Comparison of ENCODE assay signal across 25 mouse cellular contexts in genomic region chr1:170610695-170611094, GRCm38 (mm10). TPM values are rescaled to one million over a fixed set of nuclear protein-coding genes. Genes with fewer than 3 reads are reported as not detected.
DNase-seq lines count a peak whose midpoint lies in the region; ATAC-seq and TF ChIP-seq lines count a peak whose summit lies in the region.
"Had no signal": no experiment of that assay in that cellular context is flagged by ENCODE, and none has a peak within 500 bp of the region (broad histone marks: within the 10 kb centered on the region; RNA-seq: fewer than 3 reads in every experiment).

No protein-coding gene starts in this region.

- TF ChIP-seq POLR2A in heart, adult 2 months (IDR thresholded peaks at IDR 0.05; ENCODE audit: insufficient read depth, low read depth, low read length): no peak

- H3K27me3 ChIP-seq in heart, embryonic 10.5 days (ENCODE audit: insufficient read depth, poor library complexity, severe bottlenecking): no peaks in the 10 kb centered on the region
- H3K27me3 ChIP-seq in heart, adult 2 months (ENCODE audit: control insufficient read depth, insufficient read depth, low read length): no peaks in the 10 kb centered on the region
- no peaks in the 10 kb centered on the region for H3K27me3 ChIP-seq in erythroblast, embryonic 14.5 days (ENCODE audit: control insufficient read depth)
- no peaks in the 10 kb centered on the region for H3K27me3 ChIP-seq in liver, embryonic 12.5 days (replicated peaks)
- no peaks in the 10 kb centered on the region for H3K27me3 ChIP-seq in liver, postnatal 0 days (ENCODE audit: insufficient read depth, low read length)
- H3K27me3 ChIP-seq: forebrain, embryonic 12.5 days; heart, embryonic 12.5 days; lung, embryonic 15.5 days; midbrain, embryonic 12.5 days; Patski had no signal

- H3K9me3 ChIP-seq in heart, embryonic 10.5 days: no peaks in the 10 kb centered on the region
- no peaks in the 10 kb centered on the region for H3K9me3 ChIP-seq in erythroblast, embryonic 14.5 days (ENCODE audit: control insufficient read depth, low read length)
- no peaks in the 10 kb centered on the region for H3K9me3 ChIP-seq in liver, embryonic 12.5 days (replicated peaks)
- no peaks in the 10 kb centered on the region for H3K9me3 ChIP-seq in liver, postnatal 0 days (ENCODE audit: low read length)
- H3K9me3 ChIP-seq: forebrain, embryonic 12.5 days; G1E; heart, embryonic 12.5 days; lung, embryonic 15.5 days; midbrain, embryonic 12.5 days had no signal

- H3K4me2 ChIP-seq in liver, embryonic 12.5 days: peak overlapping the region; percentile 41
- H3K4me2 ChIP-seq in liver, postnatal 0 days (ENCODE audit: low read depth, low read length): 0 out of 2 replicates have a peak overlapping the region, but pooled peaks have one; percentile 35
- H3K4me2 ChIP-seq: forebrain, embryonic 12.5 days; heart, embryonic 12.5 days; hindbrain, embryonic 14.5 days; lung, embryonic 15.5 days; midbrain, embryonic 12.5 days had no signal

- 80% methylated on average over 3 of the region's 3 CpGs for WGBS in heart, embryonic 10.5 days
- WGBS in heart, adult 2 months: 94% methylated on average over 3 of the region's 3 CpGs
- WGBS in liver, embryonic 12.5 days (ENCODE audit: insufficient replicate concordance): 37% methylated on average over 3 of the region's 3 CpGs
- 49% methylated on average over 3 of the region's 3 CpGs for WGBS in liver, postnatal 0 days (ENCODE audit: insufficient replicate concordance)

- no peaks in the 10 kb centered on the region for H3K36me3 ChIP-seq in heart, embryonic 10.5 days
- H3K36me3 ChIP-seq in heart, adult 2 months (ENCODE audit: control insufficient read depth, insufficient read depth, low read length): no peaks in the 10 kb centered on the region
- H3K36me3 ChIP-seq in erythroblast, embryonic 14.5 days (ENCODE audit: control insufficient read depth): no peaks in the 10 kb centered on the region; the same call in 1 of the 2 replicates
- H3K36me3 ChIP-seq in liver, embryonic 12.5 days: no peaks in the 10 kb centered on the region
- H3K36me3 ChIP-seq in liver, postnatal 0 days (replicated peaks; ENCODE audit: insufficient read depth, low read length): no peaks in the 10 kb centered on the region
- H3K36me3 ChIP-seq: forebrain, embryonic 12.5 days; G1E; heart, embryonic 12.5 days; lung, embryonic 15.5 days; midbrain, embryonic 12.5 days had no signal

- H3K4me1 ChIP-seq in heart, embryonic 10.5 days: peaks cover 16% of the 10 kb centered on the region
- H3K4me1 ChIP-seq in heart, adult 2 months (ENCODE audit: control insufficient read depth, insufficient read depth, low read length): no peaks in the 10 kb centered on the region; the same call in 1 of the 2 replicates
- peaks cover 50% of the 10 kb centered on the region for H3K4me1 ChIP-seq in erythroblast, embryonic 14.5 days (ENCODE audit: control insufficient read depth)
- peaks cover 40% of the 10 kb centered on the region for H3K4me1 ChIP-seq in liver, embryonic 12.5 days
- peaks cover 19% of the 10 kb centered on the region for H3K4me1 ChIP-seq in liver, postnatal 0 days (ENCODE audit: insufficient read depth)
- H3K4me1 ChIP-seq: lung, embryonic 15.5 days; midbrain, embryonic 12.5 days had no signal

- no peaks in the 10 kb centered on the region for H3K79me2 ChIP-seq in heart, adult 2 months (replicated peaks; ENCODE audit: control insufficient read depth, insufficient read depth, low read length)

- TF ChIP-seq EP300 in heart, adult 2 months (IDR thresholded peaks at IDR 0.05; ENCODE audit: insufficient read depth, low read depth, low read length): no peak
- TF ChIP-seq EP300 in liver, postnatal 0 days (IDR thresholded peaks at IDR 0.05; ENCODE audit: low read depth): no peak

- no peak overlapping the region for H3K9ac ChIP-seq in heart, adult 2 months (ENCODE audit: low read depth, low read length)
- H3K9ac ChIP-seq in liver, embryonic 12.5 days: 0 out of 2 replicates have a peak overlapping the region, but pooled peaks have one; percentile 22
- H3K9ac ChIP-seq in liver, postnatal 0 days (replicated peaks): no peak overlapping the region
- H3K9ac ChIP-seq: forebrain, embryonic 12.5 days; heart, embryonic 12.5 days; hindbrain, embryonic 14.5 days; lung, embryonic 15.5 days; midbrain, embryonic 12.5 days had no signal

- no peak for TF ChIP-seq CTCF in heart, adult 2 months (IDR thresholded peaks at IDR 0.05)
- TF ChIP-seq CTCF in liver, postnatal 0 days (IDR thresholded peaks at IDR 0.05; ENCODE audit: low read depth): no peak
- TF ChIP-seq CTCF in left cerebral cortex, adult 2 months (IDR thresholded peaks at IDR 0.05): no peak

- DNase-seq in heart, embryonic 10.5 days (ENCODE audit: low spot score): no peak
- no peak for DNase-seq in heart, adult 2 months
- DNase-seq in liver, postnatal 0 days: no peak
- no peak for DNase-seq in adrenal gland, adult 18-20 months (ENCODE audit: low spot score in 2 of 2)
- DNase-seq in left cerebral cortex, adult 2 months (ENCODE audit: extremely low spot score in 1 of 2, low spot score in 2 of 2): no peak
- no peak for DNase-seq in cerebellum, postnatal 10 days
- DNase-seq: adrenal gland, postnatal 14 days; cerebellum, adult 18-20 months; cerebellum, postnatal 14 days; gastrocnemius, postnatal 10 days; kidney, adult 11 months; kidney, postnatal 14 days; layer of hippocampus, adult 9-11 months; left cerebral cortex, postnatal 4 days; retina, postnatal 1 day; right cerebral cortex, postnatal 14 days had no signal

- ATAC-seq in liver, embryonic 12.5 days: peak; percentile 64
- peak; percentile 52 for ATAC-seq in liver, postnatal 0 days
- ATAC-seq: Patski had no signal

- H3K27ac ChIP-seq in heart, embryonic 10.5 days: peak overlapping the region; percentile 70; the same call in 1 of the 2 replicates
- no peak overlapping the region for H3K27ac ChIP-seq in heart, adult 2 months
- peak overlapping the region; percentile 91 for H3K27ac ChIP-seq in liver, embryonic 12.5 days
- peak overlapping the region; percentile 79 for H3K27ac ChIP-seq in liver, postnatal 0 days (ENCODE audit: low read depth)
- H3K27ac ChIP-seq in left cerebral cortex, adult 2 months: no peak overlapping the region
- H3K27ac ChIP-seq: forebrain, embryonic 12.5 days; hindbrain, embryonic 14.5 days; lung, embryonic 15.5 days; midbrain, embryonic 12.5 days had no signal

- no peak overlapping the region for H3K4me3 ChIP-seq in heart, embryonic 10.5 days
- no peak overlapping the region for H3K4me3 ChIP-seq in heart, adult 2 months
- peak overlapping the region; percentile 23 for H3K4me3 ChIP-seq in erythroblast, embryonic 14.5 days (replicated peaks)
- no peak overlapping the region for H3K4me3 ChIP-seq in liver, embryonic 12.5 days
- no peak overlapping the region for H3K4me3 ChIP-seq in liver, postnatal 0 days (ENCODE audit: low read depth, low read length)
- no peak overlapping the region for H3K4me3 ChIP-seq in left cerebral cortex, adult 2 months
- H3K4me3 ChIP-seq: forebrain, embryonic 12.5 days; heart, embryonic 12.5 days; lung, embryonic 15.5 days; midbrain, embryonic 12.5 days had no signal

- intact Hi-C loops in heart, adult 2 months (cut with DNase I): no loop called here
- intact Hi-C loops in left cerebral cortex, adult 2 months (cut with DNase I): no loop called here

RNA-seq across cellular contexts. Expression of gene Nos1ap, which starts 21.0 kb away (rescaled TPM):
- 25.1 and 25.2 TPM in 2 replicates for polyA plus RNA-seq in heart, embryonic 10.5 days (2016; fragmentation: Nextera tagmentation; extraction: Ambion mirVana)
- total RNA-seq in heart, adult 2 months (2021): 10 to 100 TPM; 22.0 to 24.0 TPM
- 10.7 and 11.5 TPM in 2 replicates for polyA plus RNA-seq in heart, adult 2 months (2012; rRNA removed)
- polyA plus RNA-seq in erythroblast, embryonic 14.5 days (2012): 1.1 TPM in 2 replicates
- 6.2 and 6.4 TPM in 2 replicates for polyA plus RNA-seq in liver, embryonic 12.5 days (2016; fragmentation: Nextera tagmentation; extraction: Ambion mirVana)
- polyA plus RNA-seq in liver, postnatal 0 days (2015; fragmentation: Nextera tagmentation; extraction: Ambion mirVana): 6.0 and 6.5 TPM in 2 replicates
- 10 to 100 TPM; 15.7 to 19.7 TPM for total RNA-seq in adrenal gland, adult 18-20 months (2021)
- 100 to 1,000 TPM; 197 to 233 TPM for total RNA-seq in left cerebral cortex, adult 2 months (2021)

RNA-seq across cellular contexts. Expression of gene Olfml2b, which starts 33.6 kb away (rescaled TPM):
- polyA plus RNA-seq in heart, embryonic 10.5 days (2016; fragmentation: Nextera tagmentation; extraction: Ambion mirVana): 31.4 and 51.0 TPM in 2 replicates
- total RNA-seq in heart, adult 2 months (2021): 10 to 100 TPM; 11.1 to 18.0 TPM
- polyA plus RNA-seq in heart, adult 2 months (2012; rRNA removed): 15.4 and 34.0 TPM in 2 replicates
- not detected in 2 replicates for polyA plus RNA-seq in erythroblast, embryonic 14.5 days (2012)
- polyA plus RNA-seq in liver, embryonic 12.5 days (2016; fragmentation: Nextera tagmentation; extraction: Ambion mirVana): 2.1 and 2.6 TPM in 2 replicates
- polyA plus RNA-seq in liver, postnatal 0 days (2015; fragmentation: Nextera tagmentation; extraction: Ambion mirVana): 2.3 and 2.9 TPM in 2 replicates
- 1 to 10 TPM; 5.1 to 5.2 TPM for total RNA-seq in adrenal gland, adult 18-20 months (2021)
- 1 to 10 TPM; 2.9 to 3.2 TPM for total RNA-seq in left cerebral cortex, adult 2 months (2021)
- polyA plus RNA-seq: G1E had no signal

Comparison
In these comparisons a context has a peak if more than half of its experiments do, and no peak if none do; other contexts are left out.
1. H3K27ac ChIP-seq: peak in heart, embryonic 10.5 days (single experiment), liver, embryonic 12.5 days (single experiment) and liver, postnatal 0 days (single experiment); none in heart, adult 2 months (single experiment) and left cerebral cortex, adult 2 months (single experiment).